Mouse (Mus musculus): ENCODE data around the gene Sec14l3. TPM values are rescaled to one million over a fixed set of nuclear protein-coding genes. Genes with fewer than 3 reads are reported as not detected.
"Not testable (repeated sequence)": the region's sequence is repeated elsewhere in the genome, so short reads cannot be mapped to it uniquely, and the experiment has no call there.

The Sec14l3 gene
- polyA plus RNA-seq (2012; fragmentation: generic; extraction: Trizol), result not detected
- long read RNA-seq, experiment 1, result 0 reads
- long read RNA-seq, experiment 2, result 0 reads

DNA sequence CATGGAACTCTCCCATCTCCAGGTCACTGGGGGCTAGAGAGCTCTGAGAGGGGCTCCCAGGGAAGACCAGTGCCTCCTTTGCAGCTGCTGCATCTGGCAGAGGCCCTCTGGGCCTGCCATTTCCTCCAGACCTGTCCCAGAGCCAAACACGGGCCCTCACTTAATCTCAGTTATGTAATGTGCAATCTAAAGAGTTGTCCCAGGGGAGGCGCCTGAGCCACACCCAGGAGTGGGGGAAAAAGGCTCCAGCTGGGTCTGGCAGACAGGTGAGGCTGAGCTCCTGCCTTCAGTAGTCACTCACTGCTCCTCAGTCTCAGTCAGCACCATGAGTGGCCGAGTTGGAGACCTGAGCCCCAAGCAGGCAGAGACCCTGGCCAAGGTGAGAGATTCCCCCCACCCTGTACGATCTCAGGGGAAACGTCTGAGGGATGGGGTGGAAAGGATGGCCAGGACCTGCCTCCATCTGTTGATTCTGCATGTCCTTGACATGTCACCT lies at the start of gene Sec14l3:
Sec14l3 (plus strand) TSS at position 215 of the 496 bp plus-strand sequence.
- Histone ChIP-seq H3K27me3 (ENCODE audit: control insufficient read depth, insufficient read depth, insufficient read length) (peaks cover 32% of the 10 kb centered on the region), H3K79me2 (ENCODE audit: control insufficient read depth, insufficient read depth) (no peaks in the 10 kb centered on the region), H3K4me3 (ENCODE audit: insufficient read depth, poor library complexity, severe bottlenecking) (no peak within 1 kb of the TSS), H3K36me3 (ENCODE audit: control insufficient read depth, insufficient read depth) (no peaks in the 10 kb centered on the region), H3K79me3 (ENCODE audit: low read depth) (no peaks in the 10 kb centered on the region), H3ac (ENCODE audit: control insufficient read depth, insufficient read length, low read depth) (no peak within 1 kb of the TSS)
- TF ChIP-seq MAX (IDR thresholded peaks at IDR 0.05), result no peak
- no peak for TF ChIP-seq USF1 (IDR thresholded peaks at IDR 0.05; ENCODE audit: low read depth)
- no peak for TF ChIP-seq CTCF (IDR thresholded peaks at IDR 0.05; ENCODE audit: control insufficient read depth, insufficient read depth, insufficient read length)
- no peak for TF ChIP-seq FOSL1 (IDR thresholded peaks at IDR 0.05; ENCODE audit: insufficient read depth, low read length, poor library complexity, severe bottlenecking)
- TF ChIP-seq CEBPB (IDR thresholded peaks at IDR 0.05; ENCODE audit: low read depth), result no peak

GRCm38 (mm10) chr11:4015796-4016195 lies 48.8 kb upstream of the Sec14l3 start:
- H3K79me2 ChIP-seq (ENCODE audit: control insufficient read depth, insufficient read depth); H3K79me3 ChIP-seq (ENCODE audit: low read depth); H3K36me3 ChIP-seq (ENCODE audit: control insufficient read depth, insufficient read depth); H3ac ChIP-seq (ENCODE audit: control insufficient read depth, insufficient read length, low read depth); H3K4me3 ChIP-seq (ENCODE audit: insufficient read depth, poor library complexity, severe bottlenecking); H3K27me3 ChIP-seq (ENCODE audit: control insufficient read depth, insufficient read depth, insufficient read length): not testable (repeated sequence)

- peaks cover 38% of the 10 kb centered on the region for H3K27me3 ChIP-seq (ENCODE audit: control insufficient read depth, insufficient read depth, insufficient read length)
- H3ac ChIP-seq (ENCODE audit: control insufficient read depth, insufficient read length, low read depth); H3K4me3 ChIP-seq (ENCODE audit: insufficient read depth, poor library complexity, severe bottlenecking); H3K79me3 ChIP-seq (ENCODE audit: low read depth); H3K36me3 ChIP-seq (ENCODE audit: control insufficient read depth, insufficient read depth); H3K79me2 ChIP-seq (ENCODE audit: control insufficient read depth, insufficient read depth): not testable (repeated sequence)
These were observed 42.5 kb upstream of the Sec14l3 start for GRCm38 (mm10) chr11:4022111-4022510.

DNA sequence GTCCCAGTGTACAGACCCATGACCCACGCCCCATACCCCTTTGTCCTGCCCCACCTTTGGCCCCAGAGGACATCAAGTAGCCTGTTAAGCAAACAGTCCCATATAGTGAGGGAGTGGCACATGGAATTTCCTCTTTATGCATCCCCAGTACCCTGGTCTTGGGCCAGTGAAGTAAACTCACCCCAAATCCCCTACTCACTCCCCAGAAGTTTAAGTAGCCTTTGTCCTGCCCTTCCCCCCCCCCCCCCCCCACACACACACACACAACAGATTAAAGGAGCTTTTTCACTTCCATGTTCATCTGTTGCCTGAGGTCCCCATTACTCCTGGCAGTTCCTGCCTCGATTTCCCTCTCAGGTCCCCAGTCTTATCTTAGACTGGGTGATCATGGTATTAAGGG lies 41.3 kb upstream of the Sec14l3 start:
- H3K27me3 ChIP-seq (ENCODE audit: control insufficient read depth, insufficient read depth, insufficient read length), result peaks cover 43% of the 10 kb centered on the region
- no peak overlapping the region for H3K4me3 ChIP-seq (ENCODE audit: insufficient read depth, poor library complexity, severe bottlenecking)
- TF ChIP-seq CTCF (IDR thresholded peaks at IDR 0.05; ENCODE audit: control insufficient read depth, insufficient read depth, insufficient read length) (no peak), CEBPB (IDR thresholded peaks at IDR 0.05; ENCODE audit: low read depth) (no peak), FOSL1 (IDR thresholded peaks at IDR 0.05; ENCODE audit: insufficient read depth, low read length, poor library complexity, severe bottlenecking) (no peak), USF1 (IDR thresholded peaks at IDR 0.05; ENCODE audit: low read depth) (no peak), MYOD1 (IDR thresholded peaks at IDR 0.05; ENCODE audit: control insufficient read depth, insufficient read length, low read depth) (no peak), MAX (IDR thresholded peaks at IDR 0.05) (no peak)
- H3K79me3 ChIP-seq (ENCODE audit: low read depth), result no peaks in the 10 kb centered on the region
- H3ac ChIP-seq (ENCODE audit: control insufficient read depth, insufficient read length, low read depth), result no peak overlapping the region
- H3K36me3 ChIP-seq (ENCODE audit: control insufficient read depth, insufficient read depth), result no peaks in the 10 kb centered on the region
- H3K79me2 ChIP-seq (ENCODE audit: control insufficient read depth, insufficient read depth), result no peaks in the 10 kb centered on the region

- H3K27me3 ChIP-seq (ENCODE audit: control insufficient read depth, insufficient read depth, insufficient read length), result peaks cover 73% of the 10 kb centered on the region
- no peak overlapping the region for H3K4me3 ChIP-seq (ENCODE audit: insufficient read depth, poor library complexity, severe bottlenecking)
- no peaks in the 10 kb centered on the region for H3K36me3 ChIP-seq (ENCODE audit: control insufficient read depth, insufficient read depth)
- TF ChIP-seq CTCF (IDR thresholded peaks at IDR 0.05; ENCODE audit: control insufficient read depth, insufficient read depth, insufficient read length) (no peak), CEBPB (IDR thresholded peaks at IDR 0.05; ENCODE audit: low read depth) (no peak), FOSL1 (IDR thresholded peaks at IDR 0.05; ENCODE audit: insufficient read depth, low read length, poor library complexity, severe bottlenecking) (no peak), USF1 (IDR thresholded peaks at IDR 0.05; ENCODE audit: low read depth) (no peak), MAX (IDR thresholded peaks at IDR 0.05) (no peak), MYOG (IDR thresholded peaks at IDR 0.05; ENCODE audit: control insufficient read depth, extremely low read depth, insufficient read length) (no peak), MYOD1 (IDR thresholded peaks at IDR 0.05; ENCODE audit: control insufficient read depth, insufficient read length, low read depth) (no peak)
- H3K79me3 ChIP-seq (ENCODE audit: low read depth), result no peaks in the 10 kb centered on the region
- H3ac ChIP-seq (ENCODE audit: control insufficient read depth, insufficient read length, low read depth), result no peak overlapping the region
- H3K79me2 ChIP-seq (ENCODE audit: control insufficient read depth, insufficient read depth), result no peaks in the 10 kb centered on the region
These were observed 37.6 kb upstream of the Sec14l3 start for GRCm38 (mm10) chr11:4027066-4027465.

DNA sequence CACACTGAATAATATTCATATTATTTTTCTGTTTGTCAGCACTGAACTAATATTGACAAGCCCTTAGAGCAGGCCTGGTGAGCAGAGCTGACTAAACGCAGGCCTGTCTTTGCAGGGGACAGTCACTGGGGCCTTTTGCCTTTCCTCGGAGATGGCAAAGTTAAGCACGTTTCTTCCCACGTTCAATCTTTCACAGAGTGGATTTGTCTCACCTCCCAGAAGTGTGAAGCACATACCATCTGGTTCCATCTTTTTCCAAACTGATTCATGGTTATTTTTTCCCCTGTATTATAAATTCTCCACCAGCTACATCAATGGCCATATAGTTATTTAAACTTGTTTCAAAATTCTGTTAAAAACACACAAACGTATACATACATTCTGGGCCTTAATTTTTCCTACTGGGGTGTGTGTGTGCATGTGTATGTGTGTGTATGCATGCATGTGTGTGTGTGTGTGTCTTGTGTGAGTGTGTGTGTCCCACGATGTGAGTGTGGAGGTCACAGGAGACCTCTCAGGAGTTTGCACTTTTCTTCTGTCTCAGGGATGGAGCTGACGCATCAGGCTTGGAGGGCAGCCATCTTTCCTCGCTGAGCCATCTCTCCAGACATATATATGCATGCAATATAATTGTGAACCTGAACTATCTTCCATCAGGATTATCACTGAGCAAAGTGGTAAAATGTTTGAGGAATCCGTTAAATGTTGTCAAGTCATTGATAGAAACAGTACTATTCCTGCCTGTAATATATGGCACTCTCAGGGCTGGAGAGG lies 36.9 kb upstream of the Sec14l3 start:
- Histone ChIP-seq H3K79me3 (ENCODE audit: low read depth) (no peaks in the 10 kb centered on the region), H3K36me3 (ENCODE audit: control insufficient read depth, insufficient read depth) (no peaks in the 10 kb centered on the region), H3K4me3 (ENCODE audit: insufficient read depth, poor library complexity, severe bottlenecking) (no peak overlapping the region), H3K27me3 (ENCODE audit: control insufficient read depth, insufficient read depth, insufficient read length) (peaks cover 79% of the 10 kb centered on the region), H3ac (ENCODE audit: control insufficient read depth, insufficient read length, low read depth) (no peak overlapping the region), H3K79me2 (ENCODE audit: control insufficient read depth, insufficient read depth) (no peaks in the 10 kb centered on the region)
- TF ChIP-seq CTCF (IDR thresholded peaks at IDR 0.05; ENCODE audit: control insufficient read depth, insufficient read depth, insufficient read length) (no peak), CEBPB (IDR thresholded peaks at IDR 0.05; ENCODE audit: low read depth) (no peak), MYOG (IDR thresholded peaks at IDR 0.05; ENCODE audit: control insufficient read depth, extremely low read depth, insufficient read length) (no peak), USF1 (IDR thresholded peaks at IDR 0.05; ENCODE audit: low read depth) (no peak), MAX (IDR thresholded peaks at IDR 0.05) (no peak), FOSL1 (IDR thresholded peaks at IDR 0.05; ENCODE audit: insufficient read depth, low read length, poor library complexity, severe bottlenecking) (no peak), MYOD1 (IDR thresholded peaks at IDR 0.05; ENCODE audit: control insufficient read depth, insufficient read length, low read depth) (no peak)

Data from C2C12 (cell line).